Mouse (Mus musculus) neural tube, embryonic 11.5 days (tissue): ENCODE measurements around the gene Myoz1. TPM values are rescaled to one million over a fixed set of nuclear protein-coding genes. Genes with fewer than 3 reads are reported as not detected.

Experiments
- ATAC-seq: fragments of 200-750 bp; cut with Nextera tagmentation; 2 replicates; pipeline ENCODE4 v1.8.0; 2017; ENCODE audit warnings: moderate number of reproducible peaks, mild to moderate bottlenecking, moderate TSS enrichment, moderate library complexity; ENCODE audit not compliant: insufficient read depth, low FRiP score, low TSS enrichment
- DNase-seq: peaks from one replicate; pipeline ENCODE4 v3.0.0-alpha.2; 2015; ENCODE audit warnings: low spot score
- H3K27ac ChIP-seq: fragments of 300-500 bp; sonication (generic); 2 replicates; pipeline ENCODE4 v1.5.1; 2014; ENCODE audit warnings: low read depth, mild to moderate bottlenecking, low read length
- H3K27me3 ChIP-seq: fragments of 300-500 bp; sonication (generic); 2 replicates; pipeline ENCODE4 v1.6.1; 2014; ENCODE audit warnings: mild to moderate bottlenecking, low read length, mixed read lengths; ENCODE audit not compliant: control insufficient read depth, insufficient read depth
- H3K36me3 ChIP-seq: fragments of 300-500 bp; sonication (generic); 2 replicates; pipeline ENCODE4 v1.6.1; 2014; ENCODE audit warnings: mild to moderate bottlenecking, low read length, moderate library complexity, mixed read lengths; ENCODE audit not compliant: control insufficient read depth, insufficient read depth
- H3K4me1 ChIP-seq: fragments of 300-500 bp; sonication (generic); 2 replicates; pipeline ENCODE4 v1.6.1; 2014; ENCODE audit warnings: low read length, mixed read lengths; ENCODE audit not compliant: control insufficient read depth, insufficient read depth
- H3K4me2 ChIP-seq: fragments of 300-500 bp; sonication (generic); 2 replicates; pipeline ENCODE4 v1.6.1; 2014; ENCODE audit warnings: low read depth, mild to moderate bottlenecking, moderate library complexity
- H3K4me3 ChIP-seq: fragments of 300-500 bp; sonication (generic); 2 replicates; pipeline ENCODE4 v1.5.1; 2014; ENCODE audit warnings: low read depth, low read length
- H3K9ac ChIP-seq: fragments of 300-500 bp; sonication (generic); 2 replicates; pipeline ENCODE4 v1.6.1; 2014; ENCODE audit warnings: mild to moderate bottlenecking, low read length
- H3K9me3 ChIP-seq: fragments of 300-500 bp; sonication (generic); 2 replicates; pipeline ENCODE4 v1.6.1; 2016; ENCODE audit warnings: low read length; ENCODE audit not compliant: control insufficient read depth
- WGBS: fragments of 180-500 bp; shearing (Covaris S2); extraction: QIAGEN DNeasy Blood & Tissue Kit; methylation state at CpG from one replicate; pipeline ENCODE4 v1.1.7; 2014; 5-methylcytosine and 5-hydroxymethylcytosine counted together
- microRNA-seq: library from miRNA; unstranded; fragments of <30 nt; microRNA quantifications from one replicate; pipeline ENCODE4, GENCODE M21; 2016
- polyA plus RNA-seq: library from polyadenylated mRNA; unstranded; fragments of >200 nt; fragmentation: Nextera tagmentation; extraction: Ambion mirVana; gene quantifications from 2 replicates; pipeline ENCODE4 v1.2.1, GENCODE M21; 2014

The Myoz1 gene
- polyA plus RNA-seq, 1 experiment from 2014 or later, result 0.45 TPM

- Histone ChIP-seq H3K27me3 (no peaks in the 10 kb centered on the region), H3K4me3 (no peak overlapping the region), H3K4me2 (no peak overlapping the region), H3K36me3 (no peaks in the 10 kb centered on the region), H3K27ac (no peak overlapping the region), H3K9me3 (no peaks in the 10 kb centered on the region), H3K9ac (no peak overlapping the region), H3K4me1 (no peaks in the 10 kb centered on the region)
- ATAC-seq, result no peak
- 94% methylated on average over 1 of the region's 1 CpGs for WGBS
- no peak for DNase-seq
Measured at GRCm38 (mm10) chr14:20601287-20601686, 55.1 kb downstream of the Myoz1 start.

- no peak overlapping the region for H3K27ac ChIP-seq
- ATAC-seq (no peak), DNase-seq (no peak)
- WGBS, result 68% methylated on average over 2 of the region's 2 CpGs
- no peaks in the 10 kb centered on the region for H3K36me3 ChIP-seq
- no peak overlapping the region for H3K9ac ChIP-seq
- H3K4me2 ChIP-seq, result no peak overlapping the region
- H3K4me3 ChIP-seq, result no peak overlapping the region
- H3K4me1 ChIP-seq, result peaks cover 3% of the 10 kb centered on the region; the same call in 1 of the 2 replicates
- H3K27me3 ChIP-seq, result no peaks in the 10 kb centered on the region
- H3K9me3 ChIP-seq, result no peaks in the 10 kb centered on the region
Measured at GRCm38 (mm10) chr14:20600203-20600602, 56.1 kb downstream of the Myoz1 start.

- WGBS, result 88% methylated on average over 2 of the region's 2 CpGs
- Histone ChIP-seq H3K4me2 (no peak overlapping the region), H3K4me3 (no peak overlapping the region), H3K27me3 (no peaks in the 10 kb centered on the region), H3K9me3 (no peaks in the 10 kb centered on the region), H3K9ac (no peak overlapping the region), H3K4me1 (peaks cover 3% of the 10 kb centered on the region; the same call in 1 of the 2 replicates), H3K27ac (no peak overlapping the region), H3K36me3 (no peaks in the 10 kb centered on the region)
- no peak for ATAC-seq
- DNase-seq, result no peak
Measured at GRCm38 (mm10) chr14:20599542-20599941, 56.8 kb downstream of the Myoz1 start.

Small RNA genes lying within 50 kb of the gene (microRNA-seq; reads per million reads assigned to microRNA genes)
- gene Mir6946, result not detected

Other genes with a start within 250 kb of the Myoz1 start
- 0.24 and 0.53 TPM in 2 replicates for gene Cfap70, start 204.3 kb downstream of the Myoz1 start, polyA plus RNA-seq
- 14.7 and 17.2 TPM in 2 replicates for gene Anxa7, start 176.4 kb downstream of the Myoz1 start, polyA plus RNA-seq
- 0.81 and 0.98 TPM in 2 replicates for gene Mss51, start 159.6 kb downstream of the Myoz1 start, polyA plus RNA-seq
- 61.1 and 62.4 TPM in 2 replicates for gene Ppp3cb, start 110.0 kb downstream of the Myoz1 start, polyA plus RNA-seq
- 14.0 and 15.7 TPM in 2 replicates for gene Usp54, start 15.5 kb downstream of the Myoz1 start, polyA plus RNA-seq
- gene Synpo2l, start 11.8 kb upstream of the Myoz1 start, polyA plus RNA-seq, result 6.2 and 7.5 TPM in 2 replicates
- 90.6 and 95.8 TPM in 2 replicates for gene Sec24c, start 17.8 kb upstream of the Myoz1 start, polyA plus RNA-seq
- 22.6 and 23.1 TPM in 2 replicates for gene Fut11, start 38.4 kb upstream of the Myoz1 start, polyA plus RNA-seq
- gene Chchd1, start 46.5 kb upstream of the Myoz1 start, polyA plus RNA-seq, result 212 and 214 TPM in 2 replicates
- 30.2 and 36.0 TPM in 2 replicates for gene Zswim8, start 51.0 kb upstream of the Myoz1 start, polyA plus RNA-seq
- 23.0 and 24.4 TPM in 2 replicates for gene Ndst2, start 78.0 kb upstream of the Myoz1 start, polyA plus RNA-seq
- 54.0 and 56.5 TPM in 2 replicates for gene Camk2g, start 137.5 kb upstream of the Myoz1 start, polyA plus RNA-seq
- 0.30 and 0.62 TPM in 2 replicates for gene Plau, start 180.1 kb upstream of the Myoz1 start, polyA plus RNA-seq